Mouse (Mus musculus) intestine, postnatal 0 days (tissue): ENCODE results near the gene Hap1. TPM values are rescaled to one million over a fixed set of nuclear protein-coding genes. Genes with fewer than 3 reads are reported as not detected.
A peak's percentile ranks its signal among the peaks of the same experiment; 100 is the strongest.

Experiments used
- ATAC-seq: fragments of 200-750 bp; cut with Nextera tagmentation; 2 replicates; pipeline ENCODE4 v1.8.0; 2017; ENCODE audit warnings: mild to moderate bottlenecking, moderate TSS enrichment, moderate library complexity
- H3K27ac ChIP-seq: fragments of 300-500 bp; sonication (generic); 2 replicates; pipeline ENCODE4 v1.5.1; 2014; ENCODE audit warnings: mild to moderate bottlenecking, low read depth, low read length, moderate library complexity
- H3K27me3 ChIP-seq: fragments of 300-500 bp; sonication (generic); replicated peaks from 2 replicates; pipeline ENCODE4 v1.6.1; 2014; ENCODE audit warnings: low read length, mixed read lengths; ENCODE audit not compliant: control insufficient read depth, insufficient read depth
- H3K36me3 ChIP-seq: fragments of 300-500 bp; sonication (generic); 2 replicates; pipeline ENCODE4 v1.6.1; 2014; ENCODE audit warnings: mild to moderate bottlenecking, moderate library complexity; ENCODE audit not compliant: control insufficient read depth, insufficient read depth
- H3K4me1 ChIP-seq: fragments of 300-500 bp; sonication (generic); replicated peaks from 2 replicates; pipeline ENCODE4 v1.6.1; 2014; ENCODE audit warnings: antibody characterized with exemption, low read length, mixed read lengths; ENCODE audit not compliant: control insufficient read depth, insufficient read depth
- H3K4me2 ChIP-seq: fragments of 300-500 bp; sonication (generic); replicated peaks from 2 replicates; pipeline ENCODE4 v1.6.1; 2014; ENCODE audit warnings: low read depth, mild to moderate bottlenecking, moderate library complexity
- H3K4me3 ChIP-seq: fragments of 300-500 bp; sonication (generic); 2 replicates; pipeline ENCODE4 v1.5.1; 2014; ENCODE audit warnings: low read depth, low read length
- H3K9ac ChIP-seq: fragments of 300-500 bp; sonication (generic); 2 replicates; pipeline ENCODE4 v1.6.1; 2014; ENCODE audit warnings: mild to moderate bottlenecking, low read depth, low read length
- H3K9me3 ChIP-seq: fragments of 300-500 bp; sonication (generic); 2 replicates; pipeline ENCODE4 v1.6.1; 2016; ENCODE audit warnings: mixed run types; ENCODE audit not compliant: control insufficient read depth
- CTCF ChIP-seq: sonication (generic); IDR thresholded peaks from 2 replicates; pipeline ENCODE4 v1.5.1; 2016; ENCODE audit warnings: low read depth, mild to moderate bottlenecking, control low read depth, antibody characterized with exemption, moderate library complexity
- WGBS: fragments of 180-500 bp; shearing (Covaris S2); extraction: QIAGEN DNeasy Blood & Tissue Kit; methylation state at CpG from one replicate; pipeline ENCODE4 v1.1.7; 2014; 5-methylcytosine and 5-hydroxymethylcytosine counted together
- polyA plus RNA-seq: library from polyadenylated mRNA; unstranded; fragments of >200 nt; fragmentation: Nextera tagmentation; extraction: Ambion mirVana; gene quantifications from 2 replicates; pipeline ENCODE4 v1.2.1, GENCODE M21; 2015

Gene Hap1
- polyA plus RNA-seq, 1 experiment from 2014 or later: 10.0 TPM

- WGBS: 12% methylated on average over 17 of the region's 17 CpGs
- H3K27ac ChIP-seq: peak overlapping the region; percentile 99
- H3K9ac ChIP-seq: peak overlapping the region; percentile 90
- H3K4me3 ChIP-seq: peak overlapping the region; percentile 83
- H3K36me3 ChIP-seq: no peaks in the 10 kb centered on the region
- H3K27me3 ChIP-seq: no peaks in the 10 kb centered on the region
- H3K4me2 ChIP-seq: peak overlapping the region; percentile 84
- peaks cover 22% of the 10 kb centered on the region for H3K4me1 ChIP-seq
- peak; percentile 32; the same call in 1 of the 2 replicates for TF ChIP-seq CTCF
- no peaks in the 10 kb centered on the region for H3K9me3 ChIP-seq
- no peak for ATAC-seq
These were observed 40.1 kb upstream of the Hap1 start for GRCm38 (mm10) chr11:100395861-100396631.

GRCm38 (mm10) chr11:100395200-100395599 is 39.3 kb upstream of the Hap1 start:
- peaks cover 22% of the 10 kb centered on the region for H3K4me1 ChIP-seq
- H3K9ac ChIP-seq: no peak overlapping the region
- peak overlapping the region; percentile 99 for H3K27ac ChIP-seq
- H3K4me2 ChIP-seq: peak overlapping the region; percentile 84
- H3K9me3 ChIP-seq: no peaks in the 10 kb centered on the region
- no peaks in the 10 kb centered on the region for H3K27me3 ChIP-seq
- H3K36me3 ChIP-seq: no peaks in the 10 kb centered on the region; the same call in 1 of the 2 replicates
- TF ChIP-seq CTCF: no peak
- 20% methylated on average over 11 of the region's 11 CpGs for WGBS
- peak; percentile 22 for ATAC-seq
- H3K4me3 ChIP-seq: peak overlapping the region; percentile 83

- H3K9me3 ChIP-seq: no peaks in the 10 kb centered on the region
- H3K4me1 ChIP-seq: peaks cover 18% of the 10 kb centered on the region
- no peak for TF ChIP-seq CTCF
- no peaks in the 10 kb centered on the region for H3K27me3 ChIP-seq
- H3K4me2 ChIP-seq: peak overlapping the region; percentile 84
- 0 out of 2 replicates have a peak overlapping the region, but pooled peaks have one; percentile 83 for H3K4me3 ChIP-seq
- H3K9ac ChIP-seq: no peak overlapping the region
- no peak for ATAC-seq
- 37% methylated on average over 5 of the region's 5 CpGs for WGBS
- no peaks in the 10 kb centered on the region; the same call in 1 of the 2 replicates for H3K36me3 ChIP-seq
- peak overlapping the region; percentile 62; the same call in 1 of the 2 replicates for H3K27ac ChIP-seq
These were observed 38.6 kb upstream of the Hap1 start for GRCm38 (mm10) chr11:100394353-100395074.

- Histone ChIP-seq H3K4me2 (peak overlapping the region; percentile 40), H3K27me3 (no peaks in the 10 kb centered on the region), H3K9me3 (no peaks in the 10 kb centered on the region), H3K27ac (0 out of 2 replicates have a peak overlapping the region, but pooled peaks have one; percentile 6), H3K9ac (no peak overlapping the region), H3K36me3 (no peaks in the 10 kb centered on the region; the same call in 1 of the 2 replicates), H3K4me1 (peaks cover 18% of the 10 kb centered on the region), H3K4me3 (no peak overlapping the region)
- no peak for ATAC-seq
- TF ChIP-seq CTCF: no peak
- WGBS: 51% methylated on average over 7 of the region's 7 CpGs
These were observed 37.8 kb upstream of the Hap1 start for GRCm38 (mm10) chr11:100393733-100394132.

GRCm38 (mm10) chr11:100392958-100393357 is 37.0 kb upstream of the Hap1 start:
- Histone ChIP-seq H3K9ac (no peak overlapping the region), H3K9me3 (no peaks in the 10 kb centered on the region), H3K4me3 (no peak overlapping the region), H3K4me2 (no peak overlapping the region; the same call in 1 of the 2 replicates), H3K4me1 (peaks cover 22% of the 10 kb centered on the region), H3K27ac (peak overlapping the region; percentile 35; the same call in 1 of the 2 replicates), H3K36me3 (no peaks in the 10 kb centered on the region; the same call in 1 of the 2 replicates), H3K27me3 (no peaks in the 10 kb centered on the region)
- ATAC-seq: no peak
- TF ChIP-seq CTCF: no peak
- WGBS: 63% methylated on average over 5 of the region's 5 CpGs

- Histone ChIP-seq H3K4me1 (peaks cover 30% of the 10 kb centered on the region), H3K4me3 (no peak overlapping the region), H3K27me3 (no peaks in the 10 kb centered on the region), H3K27ac (no peak overlapping the region), H3K9ac (no peak overlapping the region), H3K36me3 (no peaks in the 10 kb centered on the region; the same call in 1 of the 2 replicates), H3K4me2 (no peak overlapping the region), H3K9me3 (no peaks in the 10 kb centered on the region)
- TF ChIP-seq CTCF: no peak
- no peak for ATAC-seq
- WGBS: 92% methylated on average over 7 of the region's 7 CpGs
These were observed 36.0 kb upstream of the Hap1 start for GRCm38 (mm10) chr11:100391884-100392345.
